Mouse (Mus musculus) CH12.LX (cell line): ENCODE data around the gene Dhx40. TPM values are rescaled to one million over a fixed set of nuclear protein-coding genes. Genes with fewer than 3 reads are reported as not detected.
A peak's percentile ranks its signal among the peaks of the same experiment; 100 is the strongest.

ENCODE experiments used
- DNase-seq: peaks from one replicate; pipeline ENCODE4 v3.0.0-alpha.2; 2013; ENCODE audit errors: extremely low read depth
- H3K27ac ChIP-seq: 2 replicates; pipeline ENCODE4 v1.5.1; 2012; ENCODE audit warnings: low read depth, mild to moderate bottlenecking, control low read depth, moderate library complexity; ENCODE audit not compliant: insufficient read depth
- H3K27me3 ChIP-seq: replicated peaks from 2 replicates; pipeline ENCODE3; 2012; ENCODE audit warnings: inconsistent platforms
- H3K36me3 ChIP-seq, 2 experiments: replicated peaks in 1 of 2; 2 replicates each; pipeline versions ENCODE3 to v1.6.1; 2012; ENCODE audit warnings: inconsistent platforms in 1 of 2, low read length in 1 of 2, mild to moderate bottlenecking in 1 of 2, mixed read lengths in 1 of 2, moderate library complexity in 1 of 2; ENCODE audit not compliant: control insufficient read depth in 1 of 2, insufficient read depth in 1 of 2
- H3K4me1 ChIP-seq, 2 experiments: 2 replicates each; pipeline ENCODE4 v1.6.1; 2012; ENCODE audit warnings: inconsistent platforms in 1 of 2, moderate library complexity in 1 of 2; ENCODE audit not compliant: insufficient read depth in 2 of 2, control insufficient read depth in 1 of 2
- H3K4me2 ChIP-seq: 2 replicates; pipeline ENCODE4 v1.6.1; 2012; ENCODE audit warnings: low read depth, mild to moderate bottlenecking, control low read depth; ENCODE audit not compliant: poor library complexity, insufficient read depth, severe bottlenecking
- H3K4me3 ChIP-seq, 3 experiments: fragments of 150-350 bp in 1 of 3; sonication (generic) in 1 of 3; replicated peaks in 1 of 3; 2 replicates each; pipeline versions ENCODE3 to v1.5.1; 2011 to 2012; ENCODE audit warnings: low read depth in 2 of 3, low read length in 2 of 3, mild to moderate bottlenecking in 2 of 3, moderate library complexity in 2 of 3, control low read depth in 1 of 3, improper control_type of control experiment in 1 of 3, inconsistent platforms in 1 of 3, mixed read lengths in 1 of 3; ENCODE audit not compliant: poor library complexity in 1 of 3
- H3K79me2 ChIP-seq: replicated peaks from 2 replicates; pipeline ENCODE4 v1.6.1; 2012; ENCODE audit warnings: mild to moderate bottlenecking, moderate library complexity; ENCODE audit not compliant: control insufficient read depth, poor library complexity, insufficient read depth, severe bottlenecking; ENCODE audit errors: extremely low read depth
- H3K9ac ChIP-seq: 2 replicates; pipeline ENCODE4 v1.6.1; 2012; ENCODE audit warnings: low read depth, mild to moderate bottlenecking, control low read depth, moderate library complexity; ENCODE audit not compliant: insufficient read depth
- H3K9me3 ChIP-seq: replicated peaks from 2 replicates; pipeline ENCODE3; 2012; ENCODE audit warnings: low read length, inconsistent platforms, mixed read lengths
- BHLHE40 ChIP-seq: IDR thresholded peaks from 2 replicates; pipeline ENCODE4 v1.6.1; 2011; ENCODE audit warnings: mild to moderate bottlenecking, low read depth, low read length, improper control_type of control experiment
- CHD2 ChIP-seq: IDR thresholded peaks from 2 replicates; pipeline ENCODE4 v1.6.1; 2011; ENCODE audit warnings: low read length, improper control_type of control experiment
- CTCF ChIP-seq, 2 experiments: IDR thresholded peaks in 1 of 2; conservative IDR thresholded peaks in 1 of 2; 2 replicates each; pipeline ENCODE4 v1.5.1; 2011 to 2012; ENCODE audit warnings: low read depth in 2 of 2, low read length in 2 of 2, improper control_type of control experiment in 1 of 2, inconsistent platforms in 1 of 2, mild to moderate bottlenecking in 1 of 2, moderate library complexity in 1 of 2
- EP300 ChIP-seq: IDR thresholded peaks from 2 replicates; pipeline ENCODE4 v1.6.1; 2011; ENCODE audit warnings: low read length, improper control_type of control experiment
- ETS1 ChIP-seq: conservative IDR thresholded peaks from 2 replicates; pipeline ENCODE4 v1.6.1; 2012; ENCODE audit warnings: low read depth, mild to moderate bottlenecking, inconsistent platforms, low read length, improper control_type of control experiment, moderate library complexity
- GABPA ChIP-seq: IDR thresholded peaks from 2 replicates; pipeline ENCODE4 v1.6.1; 2012; ENCODE audit warnings: low read depth, low read length, improper control_type of control experiment, inconsistent platforms; ENCODE audit not compliant: insufficient replicate concordance
- HCFC1 ChIP-seq: IDR thresholded peaks from 2 replicates; pipeline ENCODE4 v1.6.1; 2012; ENCODE audit warnings: low read depth, mild to moderate bottlenecking, inconsistent platforms, low read length, improper control_type of control experiment
- IRF4 ChIP-seq: IDR thresholded peaks from 2 replicates; pipeline ENCODE4 v1.6.1; 2014; ENCODE audit warnings: low read depth, mild to moderate bottlenecking, inconsistent platforms, low read length, improper control_type of control experiment
- JUN ChIP-seq: IDR thresholded peaks from 2 replicates; pipeline ENCODE4 v1.6.1; 2011; ENCODE audit warnings: low read depth, mild to moderate bottlenecking, low read length, improper control_type of control experiment, moderate library complexity; ENCODE audit not compliant: insufficient read depth
- JUND ChIP-seq: conservative IDR thresholded peaks from 2 replicates; pipeline ENCODE4 v1.6.1; 2011; ENCODE audit warnings: low read depth, low read length, improper control_type of control experiment
- MAZ ChIP-seq: IDR thresholded peaks from 2 replicates; pipeline ENCODE4 v1.6.1; 2012; ENCODE audit warnings: low read depth, mild to moderate bottlenecking, inconsistent platforms, low read length, improper control_type of control experiment, moderate library complexity
- MEF2A ChIP-seq: IDR thresholded peaks from 2 replicates; pipeline ENCODE4 v1.6.1; 2014; ENCODE audit warnings: low read depth, mild to moderate bottlenecking, inconsistent platforms, low read length, improper control_type of control experiment, borderline replicate concordance
- MXI1 ChIP-seq: IDR thresholded peaks from 2 replicates; pipeline ENCODE4 v1.6.1; 2011; ENCODE audit warnings: mild to moderate bottlenecking, low read depth, low read length, improper control_type of control experiment
- MYC ChIP-seq: IDR thresholded peaks from 2 replicates; pipeline ENCODE4 v1.6.1; 2011; ENCODE audit warnings: low read depth, mild to moderate bottlenecking, improper control_type of control experiment, low read length
- NELFE ChIP-seq: IDR thresholded peaks from 2 replicates; pipeline ENCODE4 v1.6.1; 2011; ENCODE audit warnings: low read depth, low read length, improper control_type of control experiment
- POLR2AphosphoS2 ChIP-seq: IDR thresholded peaks from 2 replicates; pipeline ENCODE4 v1.6.1; 2011; ENCODE audit warnings: low read depth, low read length, improper control_type of control experiment
- RAD21 ChIP-seq: IDR thresholded peaks from 2 replicates; pipeline ENCODE4 v1.6.1; 2011; ENCODE audit warnings: low read depth, mild to moderate bottlenecking, low read length, improper control_type of control experiment, moderate library complexity
- RCOR1 ChIP-seq: conservative IDR thresholded peaks from 2 replicates; pipeline ENCODE4 v1.6.1; 2012; ENCODE audit warnings: low read depth, mild to moderate bottlenecking, inconsistent platforms, low read length, improper control_type of control experiment
- SIN3A ChIP-seq: IDR thresholded peaks from 2 replicates; pipeline ENCODE4 v1.6.1; 2012; ENCODE audit warnings: low read length, improper control_type of control experiment, inconsistent platforms
- SMC3 ChIP-seq: IDR thresholded peaks from 2 replicates; pipeline ENCODE4 v1.6.1; 2011; ENCODE audit warnings: low read depth, low read length, improper control_type of control experiment
- TCF12 ChIP-seq: IDR thresholded peaks from 2 replicates; pipeline ENCODE4 v1.6.1; 2014; ENCODE audit warnings: low read depth, mild to moderate bottlenecking, inconsistent platforms, low read length, improper control_type of control experiment
- ZNF384 ChIP-seq: IDR thresholded peaks from 2 replicates; pipeline ENCODE4 v1.6.1; 2012; ENCODE audit warnings: low read depth, low read length, improper control_type of control experiment, inconsistent platforms
- dilution Hi-C: fragments of 300-500 bp; cut with MboI; formaldehyde crosslinking; loops from 2 replicates; pipeline ENCODE4 v1.14.3; 2020; ENCODE audit warnings: low sequenced_read_pairs; ENCODE audit not compliant: extremely low pct_unique_long_range_greater_than_20kb, extremely low pct_ligation_motif_present
- in situ Hi-C: fragments of 300-500 bp; cut with MboI; formaldehyde crosslinking; loops from 3 replicates; pipeline ENCODE4 v1.14.3; 2019; ENCODE audit warnings: low sequenced_read_pairs, low pct_ligation_motif_present, low pct_unique_long_range_greater_than_20kb, mixed read lengths
- polyA plus RNA-seq: library from polyadenylated mRNA; unstranded; fragments of >175 nt; gene quantifications from 2 replicates; pipeline ENCODE4 v1.2.1, GENCODE M21; 2012; ENCODE audit warnings: low read depth; ENCODE audit not compliant: insufficient read length
- total RNA-seq, 2 experiments: library from RNA; depleted of rRNA; stranded (reverse); fragments of 300-350 nt in 1 of 2; fragments of >200 nt in 1 of 2; gene quantifications; 2 replicates each; pipeline ENCODE4 v1.2.3; 2012 to 2014

Dhx40 gene
- total and polyA plus RNA-seq, 3 experiments = 12.6 to 20.3 (median 15.5) TPM

GRCm38 (mm10) chr11:86739470-86739869 lies 68.1 kb downstream of the Dhx40 start:
- Histone ChIP-seq H3K27ac (peak overlapping the region; percentile 94), H3K36me3 (peaks cover 4 to 28% of the 10 kb centered on the region in 2 experiments), H3K9me3 (no peaks in the 10 kb centered on the region), H3K79me2 (peaks cover 83% of the 10 kb centered on the region), H3K4me1 (peaks cover 8 to 95% of the 10 kb centered on the region in 2 experiments), H3K4me3 (no peak overlapping the region), H3K27me3 (no peaks in the 10 kb centered on the region), H3K9ac (peak overlapping the region; percentile 40; the same call in 1 of the 2 replicates), H3K4me2 (no peak overlapping the region; the same call in 1 of the 2 replicates)
- no peak for DNase-seq
- in situ Hi-C loops (no loop called here), dilution Hi-C loops (no loop called here)
- no peak for TF ChIP-seq ETS1
- no peak for TF ChIP-seq MEF2A
- no peak for TF ChIP-seq RAD21
- TF ChIP-seq SIN3A = 0 out of 2 replicates have a peak, but pooled peaks have one; percentile 6
- TF ChIP-seq IRF4 = no peak
- 0 out of 2 replicates have a peak, but pooled peaks have one; percentile 38 for TF ChIP-seq RCOR1
- TF ChIP-seq CTCF (conservative IDR thresholded peaks at IDR 0.05 in 1 of 2, IDR thresholded peaks at IDR 0.05 in 1 of 2; ENCODE audit: low read depth in 2 of 2, low read length in 2 of 2) = no peak
- no peak for TF ChIP-seq NELFE
- no peak for TF ChIP-seq CHD2
- TF ChIP-seq GABPA = no peak
- TF ChIP-seq ZNF384 = peak; percentile 77
- TF ChIP-seq POLR2AphosphoS2 = no peak
- TF ChIP-seq HCFC1 = no peak; the same call in 1 of the 2 replicates

DNA sequence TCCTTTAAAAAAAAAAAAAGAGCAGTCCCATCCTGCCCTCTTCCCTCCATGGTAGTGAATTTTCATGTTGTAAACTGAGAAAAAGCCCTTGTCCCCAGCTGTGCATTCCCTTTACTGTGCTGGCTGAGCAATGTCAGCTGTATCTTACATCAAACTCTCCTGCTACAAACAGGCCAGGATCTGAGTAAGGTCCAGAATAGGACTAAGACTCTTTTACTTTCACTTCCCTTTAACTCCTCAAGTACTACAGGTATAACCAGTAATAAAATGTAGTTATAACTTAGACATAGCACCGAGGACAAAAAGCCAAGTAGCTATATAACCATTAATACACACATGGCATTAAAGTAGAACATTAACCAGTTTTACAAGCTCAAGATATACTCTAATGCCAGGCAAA lies 68.6 kb downstream of the Dhx40 start:
- H3K4me3 ChIP-seq = no peak overlapping the region
- dilution Hi-C loops (no loop called here), in situ Hi-C loops (no loop called here)
- H3K9ac ChIP-seq = peak overlapping the region; percentile 83
- peaks cover 8 to 33% of the 10 kb centered on the region in 2 experiments for H3K36me3 ChIP-seq
- H3K27ac ChIP-seq = peak overlapping the region; percentile 94
- DNase-seq = peak; percentile 86
- H3K9me3 ChIP-seq = no peaks in the 10 kb centered on the region
- H3K79me2 ChIP-seq = peaks cover 84% of the 10 kb centered on the region
- TF ChIP-seq SMC3 (no peak), ZNF384 (peak; percentile 79), JUN (peak; percentile 83), HCFC1 (0 out of 2 replicates have a peak, but pooled peaks have one; percentile 8), MYC (0 out of 2 replicates have a peak, but pooled peaks have one; percentile 63), TCF12 (peak; percentile 82; the same call in 1 of the 2 replicates), RAD21 (no peak; the same call in 1 of the 2 replicates), EP300 (peak; percentile 99), MXI1 (no peak; the same call in 1 of the 2 replicates), RCOR1 (peak; percentile 89; the same call in 1 of the 2 replicates), CHD2 (peak; percentile 68; the same call in 1 of the 2 replicates), GABPA (no peak), MAZ (no peak), IRF4 (peak; percentile 100), BHLHE40 (peak; percentile 32; the same call in 1 of the 2 replicates), MEF2A (peak; percentile 94), NELFE (no peak), JUND (peak; percentile 93), ETS1 (peak; percentile 96), SIN3A (peak; percentile 96)
- peak overlapping the region; percentile 76; the same call in 1 of the 2 replicates for H3K4me2 ChIP-seq
- H3K4me1 ChIP-seq = peaks cover 9 to 97% of the 10 kb centered on the region in 2 experiments
- H3K27me3 ChIP-seq = no peaks in the 10 kb centered on the region
